Mouse (Mus musculus) layer of hippocampus, adult 8-10 months (tissue): ENCODE data around the gene Pdhb. TPM values are rescaled to one million over a fixed set of nuclear protein-coding genes. Genes with fewer than 3 reads are reported as not detected.
A peak's percentile ranks its signal among the peaks of the same experiment; 100 is the strongest.

ENCODE experiments used
- DNase-seq, 2 experiments: peaks; one replicate each; pipeline ENCODE4 v3.0.0; 2022; ENCODE audit warnings: low spot score in 2 of 2
- total RNA-seq, 4 experiments: library from RNA; stranded (reverse); gene quantifications; 2 replicates each; pipeline ENCODE4 v1.2.4; 2022

Pdhb gene
- total RNA-seq = 100 to 1,000 TPM; 169 to 185 (median 175) TPM

GRCm38 (mm10) chr14:8172507-8173410 is at the start of gene Pdhb:
TSS of gene Pdhb (minus strand) at chr14:8173025.
- peak; percentile 99 for DNase-seq

GRCm38 (mm10) chr14:8222561-8222960 is 49.7 kb upstream of the Pdhb start:
- no peak for DNase-seq

- DNase-seq = no peak
These were observed 48.1 kb upstream of the Pdhb start for GRCm38 (mm10) chr14:8220912-8221311.

- DNase-seq = no peak
These were observed 47.5 kb upstream of the Pdhb start for GRCm38 (mm10) chr14:8220306-8220705.

GRCm38 (mm10) chr14:8219876-8220275 is 47.1 kb upstream of the Pdhb start:
- no peak for DNase-seq

- no peak for DNase-seq
These were observed 46.0 kb upstream of the Pdhb start for GRCm38 (mm10) chr14:8218730-8219380.

GRCm38 (mm10) chr14:8218238-8218637 is 45.4 kb upstream of the Pdhb start:
- DNase-seq = no peak

GRCm38 (mm10) chr14:8216100-8216499 is 43.3 kb upstream of the Pdhb start:
- no peak for DNase-seq

GRCm38 (mm10) chr14:8215208-8215778 is 42.5 kb upstream of the Pdhb start:
- DNase-seq = no peak

- DNase-seq = peak in 1 of 2 experiments; percentile 40
These were observed 41.7 kb upstream of the Pdhb start for GRCm38 (mm10) chr14:8214299-8215207.

- DNase-seq = peak; percentile 94 to 97
These were observed 41.0 kb upstream of the Pdhb start, which contains the start of gene Kctd6 for GRCm38 (mm10) chr14:8213803-8214224. TSS of gene Kctd6 (plus strand) at chr14:8214140.

GRCm38 (mm10) chr14:8212996-8213395 is 40.2 kb upstream of the Pdhb start:
- no peak for DNase-seq

GRCm38 (mm10) chr14:8209896-8210295 is 37.1 kb upstream of the Pdhb start:
- no peak for DNase-seq

- peak; percentile 85 to 87 for DNase-seq
These were observed 36.1 kb upstream of the Pdhb start for GRCm38 (mm10) chr14:8208876-8209275.

GRCm38 (mm10) chr14:8207543-8207942 is 34.7 kb upstream of the Pdhb start:
- no peak for DNase-seq

- DNase-seq = no peak
These were observed 34.3 kb upstream of the Pdhb start for GRCm38 (mm10) chr14:8207105-8207504.

- DNase-seq = no peak
These were observed 33.5 kb upstream of the Pdhb start for GRCm38 (mm10) chr14:8206179-8206910.

- no peak for DNase-seq
These were observed 28.9 kb upstream of the Pdhb start for GRCm38 (mm10) chr14:8201715-8202114.

- no peak for DNase-seq
These were observed 27.9 kb upstream of the Pdhb start for GRCm38 (mm10) chr14:8200769-8201168.

- DNase-seq = no peak
These were observed 19.9 kb upstream of the Pdhb start for GRCm38 (mm10) chr14:8192727-8193126.
